Mouse (Mus musculus) 416B (cell line): ENCODE data around the gene Hoxb5.
A peak's percentile ranks its signal among the peaks of the same experiment; 100 is the strongest.

ENCODE experiments used
- DNase-seq: peaks from one replicate; pipeline ENCODE4 v3.0.0; 2011; ENCODE audit warnings: low read depth

The Hoxb5 gene

GRCm38 (mm10) chr11:96272024-96272921 is 30.9 kb upstream of the Hoxb5 start:
- DNase-seq = no peak

DNA sequence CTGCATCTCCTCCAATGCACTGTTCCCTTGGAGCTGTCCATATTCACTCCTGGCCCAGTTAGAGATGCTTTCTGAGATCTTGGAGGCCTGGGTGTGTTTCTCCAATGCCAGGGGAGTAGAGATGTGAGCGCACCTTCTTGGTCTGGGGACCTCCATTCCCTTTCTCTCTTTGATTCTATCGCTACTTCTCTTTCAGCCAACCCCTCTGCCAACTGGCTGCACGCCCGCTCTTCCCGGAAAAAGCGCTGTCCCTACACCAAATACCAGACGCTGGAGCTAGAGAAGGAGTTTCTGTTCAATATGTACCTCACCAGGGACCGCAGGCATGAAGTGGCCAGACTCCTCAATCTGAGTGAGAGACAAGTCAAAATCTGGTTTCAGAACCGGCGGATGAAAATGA is 28.7 kb upstream of the Hoxb5 start:
- DNase-seq = no peak

DNA sequence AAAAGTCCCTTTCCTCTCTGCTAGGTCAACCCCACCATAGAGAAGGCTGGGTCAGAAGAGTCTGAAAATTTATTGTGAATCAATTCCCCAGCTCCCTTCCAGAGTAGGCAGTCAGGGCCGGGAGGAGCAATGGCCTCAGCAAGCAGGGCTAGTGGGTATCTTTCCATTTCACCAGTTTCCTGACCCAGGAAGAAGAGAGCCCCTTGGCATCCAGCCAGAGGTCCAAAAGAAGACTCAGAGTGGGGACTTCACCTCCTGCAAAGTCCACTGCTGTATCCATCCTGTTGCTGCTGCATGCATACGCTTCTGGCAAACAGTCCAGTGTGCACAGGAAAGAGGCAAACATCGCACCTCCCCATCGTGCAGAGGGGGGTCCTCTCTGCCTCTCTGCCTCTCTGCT is 27.2 kb upstream of the Hoxb5 start:
- no peak for DNase-seq

DNA sequence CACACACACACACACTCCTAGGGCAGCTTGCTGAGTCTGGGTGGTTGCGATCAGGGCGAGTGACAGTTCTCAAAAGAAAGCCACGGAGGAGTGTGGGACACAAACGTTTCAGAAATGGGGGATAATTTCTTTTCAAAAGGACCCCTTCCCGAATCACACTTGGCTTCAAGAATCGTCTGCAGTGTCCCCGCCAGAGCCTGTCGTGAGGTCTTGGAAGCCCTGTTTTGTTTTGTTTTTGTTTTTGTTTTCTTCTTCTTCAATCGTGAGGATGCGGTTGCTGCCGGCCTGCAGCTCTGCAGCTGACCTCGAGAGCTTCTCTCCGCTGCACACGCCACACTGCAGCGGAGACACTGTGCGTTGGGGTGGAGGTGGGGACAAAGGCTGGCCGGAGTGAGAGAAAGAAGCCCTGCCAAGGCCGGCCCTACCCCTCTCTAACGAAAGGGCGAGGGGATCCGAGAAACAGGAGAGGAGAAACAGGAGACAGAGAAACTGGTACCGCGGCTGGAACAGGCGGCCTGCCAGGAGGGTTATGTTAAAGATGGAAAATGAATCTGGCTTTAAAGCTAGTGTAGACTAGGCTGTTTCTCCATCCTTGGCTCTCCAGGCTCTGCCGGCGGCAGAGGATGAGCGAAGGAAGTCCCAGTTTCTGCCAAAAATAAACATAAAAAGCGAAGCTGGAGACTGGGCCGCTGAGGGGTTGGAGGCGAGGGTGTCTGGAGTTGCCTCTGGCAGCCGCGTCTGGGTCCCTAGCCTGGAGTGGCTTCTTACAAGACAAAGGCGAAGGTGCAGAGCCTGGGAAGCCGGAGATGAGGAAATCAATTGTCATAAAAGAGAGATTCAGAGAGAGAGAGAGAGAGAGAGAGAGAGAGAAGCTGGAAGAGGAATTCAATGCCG is 25.7 kb upstream of the Hoxb5 start:
- no peak for DNase-seq

- peak; percentile 6 for DNase-seq
These were observed 24.8 kb upstream of the Hoxb5 start for GRCm38 (mm10) chr11:96278324-96278723.

DNA sequence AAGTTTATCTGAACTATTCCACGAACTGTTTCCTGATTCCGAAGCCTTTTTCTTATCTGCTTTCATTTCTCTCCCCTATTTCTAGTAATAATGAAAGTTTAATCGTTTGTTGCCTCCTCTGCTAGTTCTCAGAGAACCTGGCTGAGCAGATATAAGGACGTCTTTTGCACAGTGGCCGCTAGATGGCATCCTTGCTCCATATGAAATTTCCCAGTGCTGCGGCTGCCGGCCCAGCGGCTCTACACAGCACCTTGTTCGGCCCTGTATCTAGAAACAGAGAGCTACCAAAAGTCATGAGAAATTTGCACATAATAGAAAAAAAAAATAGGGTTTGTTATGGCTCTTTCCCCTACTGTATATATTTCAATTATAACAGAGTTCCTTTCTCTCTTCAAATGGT is 24.4 kb upstream of the Hoxb5 start:
- DNase-seq = peak; percentile 78

- no peak for DNase-seq
These were observed 23.5 kb upstream of the Hoxb5 start for GRCm38 (mm10) chr11:96279421-96280233.

- DNase-seq = no peak
These were observed 22.4 kb upstream of the Hoxb5 start for GRCm38 (mm10) chr11:96280399-96281378.

DNA sequence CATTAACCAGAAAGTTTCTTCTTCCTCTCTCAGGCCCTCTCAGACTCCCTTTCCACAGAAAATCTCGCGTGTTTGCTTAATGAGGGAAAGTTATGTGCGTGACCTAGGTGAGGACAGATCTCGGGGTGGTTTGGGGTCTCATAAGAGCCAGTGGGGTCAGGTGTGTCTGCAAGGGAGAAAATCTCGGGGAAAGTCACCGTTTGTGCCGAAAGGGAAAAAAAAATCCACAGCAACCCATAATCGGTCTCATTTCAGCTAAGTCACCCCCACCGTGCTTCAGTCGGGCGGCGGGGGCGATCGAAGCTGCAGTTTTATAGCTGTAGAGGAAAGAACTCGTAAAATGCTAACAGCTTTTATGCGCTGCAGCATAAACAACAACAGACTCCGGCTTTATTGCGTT is 21.7 kb upstream of the Hoxb5 start:
- DNase-seq = no peak

DNA sequence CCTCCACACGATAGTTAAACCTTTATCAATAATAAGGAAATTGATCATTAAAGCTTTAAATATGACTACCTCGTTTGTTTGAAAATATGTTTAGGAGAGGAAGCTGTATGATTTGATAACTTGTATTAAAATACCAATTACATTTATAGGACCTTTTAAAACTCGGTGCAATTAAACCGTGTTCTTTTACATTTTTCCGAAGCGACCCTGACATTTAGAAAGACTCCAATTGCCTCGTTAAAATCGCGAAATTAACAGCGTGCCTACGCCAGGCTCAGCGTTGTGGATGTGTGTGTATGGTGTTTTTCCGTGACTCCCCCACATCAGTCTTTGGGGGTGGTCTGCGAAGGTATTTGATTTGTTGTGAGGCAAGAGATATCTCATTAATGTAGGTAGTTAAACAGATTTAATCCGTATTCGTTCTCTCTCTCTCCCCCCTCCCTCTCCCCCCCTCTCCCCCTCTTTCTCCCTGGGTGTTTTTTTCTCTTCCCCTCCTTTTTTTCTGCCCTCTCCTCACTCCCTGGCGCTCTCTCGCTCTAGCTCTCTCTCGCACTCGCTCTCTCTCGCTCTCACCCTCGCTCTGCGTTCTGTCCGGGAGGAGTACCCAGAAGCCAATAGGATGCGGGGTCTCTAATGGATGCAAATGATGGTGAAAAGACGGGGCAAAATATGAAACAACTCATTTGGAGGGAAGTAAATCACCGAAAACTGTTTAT is 21.1 kb upstream of the Hoxb5 start, which contains the start of gene Hoxb8:
Gene Hoxb8, plus strand, starts transcription at position 51 of the 716 bp plus-strand sequence.
- DNase-seq = no peak

DNA sequence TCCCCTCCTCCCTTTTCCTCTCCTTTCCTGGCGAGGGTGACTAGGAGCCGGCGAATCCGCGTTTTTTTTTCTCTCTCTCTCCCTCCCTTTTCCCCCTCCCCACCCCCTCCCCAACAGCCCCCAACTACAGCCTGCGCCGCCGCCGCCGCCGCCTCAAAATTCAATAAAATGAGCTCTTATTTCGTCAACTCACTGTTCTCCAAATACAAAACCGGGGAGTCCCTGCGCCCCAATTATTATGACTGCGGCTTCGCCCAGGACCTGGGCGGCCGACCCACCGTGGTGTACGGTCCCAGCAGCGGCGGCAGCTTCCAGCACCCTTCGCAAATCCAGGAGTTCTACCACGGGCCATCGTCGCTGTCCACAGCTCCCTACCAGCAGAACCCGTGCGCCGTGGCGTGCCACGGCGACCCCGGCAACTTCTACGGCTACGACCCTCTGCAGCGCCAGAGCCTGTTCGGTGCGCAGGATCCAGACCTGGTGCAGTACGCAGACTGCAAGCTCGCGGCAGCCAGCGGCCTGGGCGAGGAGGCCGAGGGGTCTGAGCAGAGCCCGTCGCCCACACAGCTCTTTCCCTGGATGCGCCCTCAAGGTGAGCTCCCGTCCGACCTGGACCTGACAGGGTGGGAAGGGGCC is 20.2 kb upstream of the Hoxb5 start:
- no peak for DNase-seq

DNA sequence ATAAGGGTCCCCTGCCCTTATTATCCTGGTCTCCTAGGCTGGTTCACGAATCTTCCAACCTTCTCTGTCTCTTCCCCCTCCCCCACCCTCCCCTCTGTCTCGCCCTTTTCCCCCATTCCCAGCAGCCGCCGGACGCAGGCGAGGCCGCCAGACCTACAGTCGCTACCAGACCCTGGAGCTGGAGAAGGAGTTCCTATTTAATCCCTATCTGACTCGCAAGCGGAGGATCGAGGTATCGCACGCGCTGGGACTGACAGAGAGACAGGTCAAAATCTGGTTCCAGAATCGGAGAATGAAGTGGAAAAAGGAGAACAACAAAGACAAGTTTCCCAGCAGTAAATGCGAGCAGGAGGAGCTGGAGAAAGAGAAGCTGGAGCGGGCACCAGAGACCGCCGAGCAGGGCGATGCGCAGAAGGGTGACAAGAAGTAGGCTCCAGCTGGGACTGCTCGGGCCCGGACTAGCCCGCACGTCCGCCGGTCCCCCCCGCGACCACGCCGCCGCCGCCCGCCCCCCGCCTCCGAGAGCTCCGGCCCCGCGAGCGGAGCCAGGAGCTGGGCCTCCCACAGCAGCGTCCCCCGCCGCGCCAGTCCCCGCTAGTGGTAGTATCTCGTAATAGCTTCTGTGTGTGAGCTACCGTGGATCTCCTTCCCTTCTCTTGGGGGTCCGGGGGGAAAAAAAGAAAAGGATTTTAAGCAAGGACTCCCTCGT is 18.9 kb upstream of the Hoxb5 start:
- no peak for DNase-seq

DNA sequence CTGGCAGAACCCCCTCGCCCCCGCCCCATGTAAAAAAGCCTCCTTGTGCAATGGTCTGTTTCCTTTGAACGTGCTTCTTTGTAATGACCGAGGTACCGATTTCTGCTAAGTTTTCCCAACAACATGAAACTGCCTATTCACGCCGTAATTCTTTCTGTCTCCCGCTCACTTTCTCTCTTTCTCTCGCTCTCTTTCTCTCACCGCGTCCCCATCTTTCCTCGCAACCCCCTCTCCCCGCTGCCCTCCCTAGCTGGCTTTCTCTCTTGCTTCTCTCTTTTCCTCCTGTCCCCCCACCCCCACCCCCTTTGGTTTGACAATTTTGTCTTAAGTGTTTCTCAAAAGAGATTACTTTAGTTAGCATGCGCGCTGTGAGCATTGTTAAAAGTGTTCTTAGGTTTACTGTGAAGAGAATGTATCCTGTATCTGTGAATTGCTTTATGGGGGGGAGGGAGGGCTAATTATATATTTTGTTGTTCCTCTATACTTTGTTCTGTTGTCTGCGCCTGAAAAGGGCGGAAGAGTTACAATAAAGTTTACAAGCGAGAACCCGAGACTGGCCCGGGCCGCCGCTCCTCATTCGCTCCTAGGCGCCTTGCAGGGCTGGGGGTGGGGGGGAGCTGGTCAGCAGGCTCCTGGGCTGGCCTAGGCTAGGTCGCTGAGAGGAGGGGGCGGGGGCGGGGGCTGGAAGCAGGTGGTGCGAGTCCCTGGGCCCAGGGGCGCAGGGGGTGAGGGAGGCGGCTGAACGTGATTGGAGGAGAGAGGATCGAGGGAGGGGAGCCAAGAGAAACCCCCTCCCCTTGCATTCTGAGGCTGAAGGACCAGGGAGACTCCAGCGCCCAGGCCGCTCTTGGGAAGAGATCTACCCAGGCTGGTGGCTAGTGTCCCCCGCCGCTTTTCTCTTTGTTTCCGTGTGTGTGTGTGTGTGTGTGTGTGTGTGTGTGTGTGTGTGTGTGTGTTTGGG is 18.1 kb upstream of the Hoxb5 start:
- DNase-seq = no peak

GRCm38 (mm10) chr11:96285771-96286738 is 17.1 kb upstream of the Hoxb5 start, which contains the start of gene Hoxb7:
Gene Hoxb7, plus strand, starts transcription at chr11:96286623.
- no peak for DNase-seq

- DNase-seq = no peak
These were observed 16.3 kb upstream of the Hoxb5 start for GRCm38 (mm10) chr11:96286739-96287385.

GRCm38 (mm10) chr11:96287411-96287810 is 15.7 kb upstream of the Hoxb5 start:
- no peak for DNase-seq
